Mouse (Mus musculus): ENCODE measurements around the gene Ccdc33.

Gene Ccdc33

DNA sequence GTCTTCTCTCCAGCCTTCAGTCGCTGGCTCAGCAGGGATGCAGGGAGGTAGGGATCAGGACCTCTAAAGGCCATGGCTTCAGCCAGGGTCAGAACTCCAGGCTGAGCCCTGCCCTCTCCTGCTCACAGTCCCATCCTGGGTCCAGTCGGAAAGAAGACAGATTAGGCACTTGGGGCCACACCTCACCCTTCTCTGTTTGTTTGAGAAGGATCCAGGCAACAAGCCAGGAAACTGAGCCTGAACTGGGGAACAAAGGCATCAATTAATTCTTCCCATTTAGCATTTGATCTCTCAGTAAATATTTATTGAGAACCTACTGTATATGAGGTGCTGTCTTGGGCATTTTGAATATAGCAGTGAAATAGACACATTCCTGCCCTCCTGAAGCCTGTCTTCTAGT, at the start of gene Ccdc33:
Gene Ccdc33 (minus strand): TSS at position 153 of the 400 bp plus-strand sequence.
- DNase-seq (ENCODE audit: low spot score) = no peak

DNA sequence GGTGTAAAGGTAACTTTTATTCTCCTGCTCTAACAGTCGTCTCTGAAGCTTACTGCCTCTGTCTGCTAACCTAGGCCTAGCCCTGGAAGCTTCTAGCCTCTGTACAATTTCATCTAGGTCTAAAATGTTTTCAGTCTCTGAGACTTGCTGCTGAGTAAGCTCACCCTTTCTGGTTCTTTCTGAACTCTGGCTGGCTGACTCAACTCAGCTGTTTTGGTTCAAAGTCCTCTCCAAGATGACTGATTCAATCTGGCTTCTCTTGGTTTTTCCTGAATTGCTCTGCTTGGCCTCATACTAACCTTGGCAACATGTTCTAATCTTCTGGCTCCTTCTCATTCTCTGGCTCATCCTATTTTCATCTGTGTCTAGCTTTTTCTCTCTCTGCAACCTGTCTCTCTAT, 47.2 kb upstream of the Ccdc33 start:
- DNase-seq (ENCODE audit: low spot score) = no peak

DNA sequence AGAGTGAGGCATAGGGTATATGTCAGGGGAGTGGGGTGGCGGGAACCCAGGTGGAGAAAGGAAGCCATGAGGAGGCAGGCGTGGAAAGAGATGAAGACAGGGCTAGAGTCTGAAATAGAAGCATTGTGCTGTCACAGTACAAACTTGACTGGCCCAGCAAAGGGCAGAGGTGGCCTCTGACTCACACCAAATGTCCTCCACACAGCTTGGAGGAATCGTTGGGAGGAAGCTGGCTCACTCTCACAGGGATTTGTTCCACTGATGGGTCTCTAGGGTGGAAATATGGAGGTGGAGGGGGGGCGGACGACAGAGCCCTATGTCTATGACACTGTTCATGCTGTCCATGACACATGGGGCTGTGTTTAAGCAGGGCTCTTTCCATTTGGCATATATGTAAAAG, 44.5 kb upstream of the Ccdc33 start:
- no peak for DNase-seq (ENCODE audit: low spot score)

DNA sequence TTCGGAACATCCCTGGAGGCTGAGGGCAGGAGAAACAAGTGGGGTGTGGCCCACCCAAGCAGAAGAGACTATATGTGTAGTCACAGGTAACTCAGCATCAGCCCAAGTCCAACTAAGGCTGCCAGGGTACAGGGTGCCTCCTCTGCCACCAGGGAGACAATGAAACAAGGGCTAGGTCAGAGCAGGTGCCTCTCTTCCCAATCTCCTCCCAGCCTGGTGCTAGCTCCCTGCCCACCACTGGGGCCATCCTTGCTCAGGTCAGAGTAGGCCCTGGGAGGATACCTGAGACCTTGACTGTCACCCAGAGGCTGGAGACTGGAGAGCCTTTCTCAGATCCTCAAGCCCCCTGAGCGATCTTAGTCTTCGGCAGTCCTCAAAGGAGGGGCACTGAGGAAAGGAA, 43.5 kb upstream of the Ccdc33 start:
- no peak for DNase-seq (ENCODE audit: low spot score)

DNA sequence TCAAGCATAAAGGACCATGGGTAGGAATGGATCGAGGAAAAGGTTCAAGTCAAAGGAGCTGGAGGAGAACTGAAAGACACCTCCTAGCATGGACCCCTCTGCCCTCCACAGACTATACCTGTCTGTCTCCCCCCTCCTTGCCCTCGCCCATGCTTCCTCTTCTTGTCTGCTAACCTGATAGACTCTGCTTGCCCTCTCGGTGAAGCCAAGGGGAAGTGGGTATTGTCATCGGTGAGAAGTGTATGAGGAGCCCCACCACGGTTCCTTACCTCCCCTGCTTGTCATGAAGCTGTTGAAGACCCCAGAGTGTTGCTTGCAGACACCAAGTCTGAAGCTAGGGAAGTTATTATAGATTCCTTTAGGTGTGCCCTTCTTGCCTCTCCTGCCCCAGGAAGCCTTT, 41.7 kb upstream of the Ccdc33 start:
- no peak for DNase-seq (ENCODE audit: low spot score)

DNA sequence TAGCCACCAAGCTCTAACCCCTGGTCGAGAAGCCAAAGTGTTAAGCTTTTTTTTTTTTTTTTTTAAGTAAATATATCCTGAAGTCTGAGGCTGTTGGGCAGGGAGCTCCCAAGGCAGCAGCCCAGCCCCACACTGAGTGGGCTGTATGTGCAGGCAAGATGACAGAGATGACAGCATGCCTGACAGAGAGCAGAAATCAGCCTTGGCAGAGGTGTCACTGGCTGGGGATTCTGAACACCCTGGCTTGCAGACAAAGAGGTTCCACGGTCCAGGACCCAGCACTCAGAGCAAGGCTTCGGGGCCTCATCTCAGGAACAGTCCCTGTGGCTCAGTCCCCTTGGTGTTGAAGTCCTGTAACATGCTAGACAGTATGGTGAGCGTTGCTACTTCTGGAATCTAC, 41.2 kb upstream of the Ccdc33 start:
- DNase-seq (ENCODE audit: low spot score) = no peak

DNA sequence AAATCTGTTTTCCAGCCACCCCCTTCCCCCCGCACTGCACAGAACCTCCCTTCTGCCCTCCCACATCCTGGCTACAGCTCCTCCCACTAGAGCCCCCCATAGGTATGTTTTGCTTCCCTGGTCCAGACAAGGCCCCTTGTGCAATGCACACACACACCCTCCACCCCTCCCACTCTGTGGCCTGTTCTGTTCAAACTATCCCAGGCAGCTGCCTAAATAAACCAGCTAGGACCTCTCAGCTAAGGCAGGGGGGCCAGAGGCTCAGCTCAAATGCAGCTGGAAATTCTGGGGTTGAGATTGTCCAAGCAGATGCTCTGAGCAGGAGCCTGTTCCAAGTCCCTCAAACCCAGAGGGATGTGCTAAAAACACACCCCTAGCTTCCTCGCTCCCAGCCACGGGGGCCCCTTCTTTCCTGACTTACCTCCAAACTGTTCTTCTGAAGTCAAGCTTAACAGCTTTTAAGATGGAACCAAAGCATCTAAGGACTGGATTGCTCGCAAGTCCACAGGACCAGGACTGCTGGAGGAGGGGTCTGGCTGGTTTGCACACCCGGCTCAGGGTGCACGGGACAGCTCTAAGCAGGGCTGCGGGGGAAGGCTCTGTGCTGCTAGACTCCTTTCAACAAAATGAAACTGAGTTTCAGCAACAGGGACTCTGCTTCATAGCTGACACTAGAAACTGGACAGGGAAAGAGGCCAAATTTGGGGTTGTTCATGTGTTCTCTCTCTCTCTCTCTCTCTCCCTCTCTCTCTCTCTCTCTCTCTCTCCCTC, 40.1 kb upstream of the Ccdc33 start:
- no peak for DNase-seq (ENCODE audit: low spot score)

DNA sequence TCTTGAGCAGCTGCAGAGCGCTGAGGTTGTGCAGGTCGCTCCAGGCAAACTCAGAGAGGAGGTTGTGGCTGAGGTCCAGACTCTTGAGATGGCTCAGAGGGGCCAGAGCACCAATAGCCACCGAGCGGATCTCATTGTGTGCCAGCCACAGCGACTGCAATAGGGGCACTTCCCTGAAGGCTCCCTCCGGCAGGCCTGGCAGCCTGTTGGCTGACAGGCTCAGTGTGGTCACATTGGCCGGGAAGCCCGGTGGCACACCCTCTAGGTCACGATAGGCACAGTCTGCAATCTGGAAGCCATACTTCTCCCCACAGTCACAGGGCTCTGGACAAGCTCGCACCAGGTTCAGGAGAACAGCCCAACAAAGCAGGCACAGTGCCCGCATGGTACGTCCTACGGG, 39.2 kb upstream of the Ccdc33 start:
- no peak for DNase-seq (ENCODE audit: low spot score)

DNA sequence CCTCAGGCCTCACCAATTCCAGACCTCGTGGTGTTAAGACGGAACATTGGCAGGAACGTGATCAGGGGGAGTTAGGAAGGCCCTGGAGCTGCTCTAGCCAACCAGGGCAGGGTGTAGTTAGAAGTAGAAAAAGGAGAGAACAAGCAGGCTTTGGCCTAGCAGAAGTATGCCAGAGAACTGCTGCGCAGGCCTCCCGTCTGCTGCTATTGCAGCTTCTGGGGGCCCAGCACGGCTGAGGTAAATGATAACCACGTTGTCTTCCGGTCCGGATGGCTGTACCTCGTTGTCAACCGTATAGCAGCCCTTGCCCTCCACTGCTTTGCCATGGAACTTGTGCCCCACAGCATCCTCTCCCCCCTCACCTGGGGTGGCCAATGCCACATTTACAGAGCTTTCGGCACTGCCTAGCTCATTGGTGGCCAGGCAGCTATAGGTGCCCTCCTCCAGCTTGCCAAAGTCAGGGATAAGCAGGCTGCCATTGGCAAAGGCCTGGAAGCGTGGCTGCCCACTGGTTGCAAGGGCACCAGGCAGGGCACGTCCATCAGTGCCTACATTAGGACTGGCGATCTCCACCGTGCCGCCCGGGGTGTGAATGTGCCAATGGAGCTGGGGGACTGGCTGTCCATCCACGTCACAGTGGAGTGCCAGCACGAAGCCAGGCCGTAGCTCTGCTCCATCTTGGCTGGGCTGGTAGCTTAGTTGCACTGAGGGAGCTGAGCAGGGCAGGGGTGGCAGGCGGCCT, 38.4 kb upstream of the Ccdc33 start:
- no peak for DNase-seq (ENCODE audit: low spot score)

DNA sequence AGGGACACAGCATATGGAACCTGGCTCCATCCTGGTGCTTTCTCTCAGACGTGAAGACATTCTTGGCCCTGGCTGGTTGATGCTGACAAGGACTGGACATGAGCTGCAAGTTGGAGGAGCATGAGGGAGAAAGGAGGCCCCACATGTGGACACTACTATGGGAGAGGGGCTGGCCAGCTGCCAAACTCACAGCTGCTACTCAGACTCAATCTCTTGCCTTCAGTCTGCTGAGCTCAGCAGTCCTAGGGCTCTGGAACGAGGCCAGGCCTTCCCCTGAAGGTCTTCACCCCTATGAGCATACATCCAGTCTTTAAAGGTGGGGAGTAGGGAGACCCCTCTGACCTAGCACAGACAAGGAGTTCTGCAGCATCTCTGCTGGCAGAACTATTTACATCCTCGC, 36.7 kb upstream of the Ccdc33 start:
- DNase-seq (ENCODE audit: low spot score) = no peak

DNA sequence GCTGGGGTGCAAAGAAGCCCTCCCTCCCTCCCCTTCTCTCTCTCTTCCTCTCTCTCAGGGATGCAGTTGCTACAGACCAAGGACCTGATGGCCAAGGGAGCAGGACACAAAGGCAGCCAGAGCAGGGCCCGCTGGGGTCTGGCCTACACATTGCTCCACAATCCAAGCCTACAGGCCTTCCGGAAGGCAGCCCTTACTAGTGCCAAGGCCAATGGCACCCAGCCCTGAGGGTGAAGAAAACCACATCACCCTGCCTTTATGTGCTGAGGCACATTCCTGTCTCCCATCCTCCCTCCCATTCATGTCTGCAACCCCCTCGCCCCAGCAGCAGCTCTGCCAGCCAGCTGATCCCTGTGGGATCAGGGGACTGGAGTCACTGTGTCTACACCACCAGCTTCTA, 34.5 kb upstream of the Ccdc33 start:
- no peak for DNase-seq (ENCODE audit: low spot score)

DNA sequence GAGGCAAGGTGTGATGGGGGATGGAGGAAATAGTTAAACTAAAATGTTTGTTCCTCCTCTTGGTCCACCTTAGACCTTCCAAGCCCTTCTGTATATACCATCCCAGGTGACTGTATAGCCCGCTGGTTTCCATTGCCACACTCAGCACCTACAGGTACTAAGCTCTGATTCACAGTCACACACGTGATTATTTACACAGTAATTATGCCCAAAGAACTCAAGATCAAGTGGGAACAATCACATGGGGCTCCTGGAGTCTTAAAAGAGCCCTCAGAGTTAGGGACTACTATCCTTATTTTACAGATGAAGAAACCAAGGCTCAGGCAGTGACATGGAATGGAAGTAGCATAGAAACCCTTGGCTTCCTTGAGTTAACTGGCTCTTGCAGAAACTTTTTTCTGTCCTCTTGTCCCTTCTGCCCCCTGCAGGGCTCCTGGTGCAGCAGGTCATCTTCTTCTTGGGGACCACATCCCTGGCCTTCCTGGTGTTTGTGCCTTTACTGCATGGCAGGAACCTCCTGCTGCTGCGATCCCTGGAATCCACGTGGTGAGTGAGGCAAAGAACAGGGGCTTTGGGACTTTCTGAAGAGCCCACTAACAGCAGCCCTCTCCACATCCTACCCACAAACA, 32.2 kb upstream of the Ccdc33 start:
- DNase-seq (ENCODE audit: low spot score) = no peak

DNA sequence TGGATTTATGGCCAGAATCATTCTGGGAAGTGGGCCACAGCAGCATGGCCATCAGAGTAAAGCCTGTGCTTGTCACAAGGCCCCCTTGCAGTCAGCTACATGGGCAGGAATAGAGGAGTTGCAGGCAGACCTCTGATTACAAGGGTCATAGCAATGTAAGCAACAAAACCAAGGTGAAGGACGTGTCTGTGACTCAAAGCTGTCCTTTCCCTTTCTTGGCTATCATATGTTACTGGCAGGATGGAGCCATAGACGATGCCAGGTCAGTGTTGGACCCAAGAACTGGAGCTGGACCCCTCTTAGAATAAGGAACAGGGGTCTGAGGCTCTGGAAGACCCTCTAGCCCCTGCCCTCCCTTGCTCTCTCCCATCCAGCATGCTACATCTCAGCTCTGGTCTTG, 30.2 kb upstream of the Ccdc33 start:
- no peak for DNase-seq (ENCODE audit: low spot score)

DNA sequence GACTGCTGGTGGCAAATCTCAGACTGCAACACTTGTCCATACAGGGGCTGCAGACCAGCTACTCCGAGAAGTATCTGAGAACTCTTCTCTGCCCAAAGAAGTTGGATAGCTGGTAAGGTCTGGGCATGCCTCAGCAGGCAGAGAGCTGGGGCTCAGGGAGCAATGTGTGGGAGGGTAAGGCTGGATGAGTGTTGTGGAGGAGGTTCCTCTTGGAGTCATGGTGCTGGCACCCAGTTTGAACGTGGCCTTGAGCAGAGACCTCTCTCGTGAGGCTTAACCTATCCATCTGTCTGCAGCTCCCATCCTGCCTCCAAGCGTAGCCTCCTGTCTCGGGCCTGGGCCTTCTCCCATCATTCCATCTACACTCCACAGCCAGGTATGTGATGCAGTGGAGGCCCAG, 26.8 kb upstream of the Ccdc33 start:
- DNase-seq (ENCODE audit: low spot score) = no peak

DNA sequence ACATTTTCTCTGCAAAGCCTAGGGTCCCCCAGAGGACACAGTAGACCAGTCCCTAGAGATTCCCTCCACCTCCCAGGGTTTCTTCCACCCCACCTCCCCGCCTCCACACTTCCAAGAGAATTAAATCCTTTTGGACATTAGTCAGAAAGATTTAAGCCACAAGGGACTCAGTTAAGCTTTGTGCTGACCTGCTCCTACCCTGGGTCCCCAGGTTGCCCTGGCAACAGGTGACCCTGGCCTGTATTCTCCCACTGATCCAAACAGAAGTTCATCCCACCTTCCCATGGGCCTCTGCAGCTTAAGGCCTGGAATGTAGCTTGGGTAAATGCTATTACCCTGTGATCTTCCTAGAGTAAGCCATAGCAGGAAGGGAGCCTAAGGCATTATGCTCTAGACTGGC, 26.0 kb upstream of the Ccdc33 start:
- no peak for DNase-seq (ENCODE audit: low spot score)

DNA sequence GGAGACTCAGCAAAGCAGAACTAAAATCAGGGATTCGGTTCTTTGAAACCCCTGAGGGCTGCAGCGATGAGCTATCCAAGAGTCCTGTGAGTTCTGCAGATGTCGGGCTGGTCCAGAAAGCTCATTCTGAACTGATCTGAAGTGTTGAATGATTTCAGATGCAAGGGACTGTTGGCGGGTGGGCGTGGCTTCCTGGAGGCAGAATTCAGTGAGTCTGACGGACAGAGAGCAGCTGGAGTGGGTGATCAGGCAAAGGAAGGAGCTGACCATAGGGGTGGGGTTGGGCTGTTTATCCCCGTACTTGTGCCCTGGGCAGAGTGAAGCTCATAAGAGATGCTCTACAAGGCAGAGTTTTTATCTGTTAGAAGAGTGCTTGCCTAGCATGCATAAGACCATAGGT, 24.8 kb upstream of the Ccdc33 start:
- DNase-seq (ENCODE audit: low spot score) = no peak

DNA sequence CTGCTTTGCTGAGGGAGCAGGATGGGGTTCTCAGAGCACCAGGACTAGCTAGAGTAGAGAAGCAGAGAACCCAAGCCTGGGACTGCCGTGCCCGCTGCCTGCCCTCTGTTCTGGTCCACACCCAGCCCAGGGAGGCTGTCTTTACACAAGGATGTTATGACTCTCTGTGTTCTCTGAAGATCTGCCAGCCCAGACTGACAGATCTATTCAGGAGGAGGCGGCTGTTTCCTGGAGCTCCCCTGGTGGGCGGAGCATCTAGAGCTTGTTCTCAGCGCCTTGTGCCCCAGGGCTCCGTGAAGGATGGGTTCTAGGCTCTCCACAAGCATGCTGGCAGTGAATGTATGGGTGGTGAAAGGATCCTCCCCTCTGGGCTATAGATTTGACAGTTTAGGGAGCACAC, 21.3 kb upstream of the Ccdc33 start:
- no peak for DNase-seq (ENCODE audit: low spot score)

DNA sequence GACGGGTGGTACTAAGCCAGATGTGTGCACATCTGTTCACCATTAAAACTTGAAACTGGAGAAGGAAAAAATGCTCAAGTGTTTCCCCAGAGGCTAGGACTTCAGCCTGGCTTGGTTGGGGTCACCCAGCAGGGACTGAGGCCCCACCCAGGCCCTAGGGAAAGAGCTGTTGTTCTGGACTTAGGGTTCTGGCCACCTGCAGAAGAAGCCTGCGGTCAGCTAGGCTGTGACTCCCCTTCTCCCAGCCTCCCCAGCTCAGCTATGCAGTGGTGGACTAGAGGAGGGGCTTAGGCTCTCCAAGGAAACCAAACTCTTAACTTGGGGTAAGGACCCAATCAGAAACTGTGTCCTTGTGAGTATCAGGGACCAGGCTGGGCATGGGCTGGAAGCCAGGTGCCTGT, 17.3 kb upstream of the Ccdc33 start:
- DNase-seq (ENCODE audit: low spot score) = no peak

DNA sequence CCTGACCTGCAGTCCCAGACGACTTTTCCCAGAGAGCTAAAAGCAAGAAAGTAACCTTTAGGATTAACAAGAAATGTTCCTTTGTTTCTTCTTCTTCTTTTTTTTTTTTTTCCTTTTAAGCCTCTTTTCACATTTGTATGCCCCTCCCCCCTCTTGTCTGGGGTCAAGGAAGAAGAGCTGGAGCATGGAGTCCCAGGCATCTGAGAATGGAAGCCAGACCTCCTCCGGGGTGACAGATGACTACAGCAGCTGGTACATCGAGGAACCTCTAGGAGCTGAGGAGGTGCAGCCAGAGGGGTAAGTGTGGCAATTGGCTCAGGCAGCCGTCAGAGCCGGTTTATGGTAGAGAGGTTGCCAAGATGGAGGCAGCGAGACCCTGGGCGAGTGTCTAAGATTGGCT, 16.3 kb upstream of the Ccdc33 start:
- DNase-seq (ENCODE audit: low spot score) = no peak

DNA sequence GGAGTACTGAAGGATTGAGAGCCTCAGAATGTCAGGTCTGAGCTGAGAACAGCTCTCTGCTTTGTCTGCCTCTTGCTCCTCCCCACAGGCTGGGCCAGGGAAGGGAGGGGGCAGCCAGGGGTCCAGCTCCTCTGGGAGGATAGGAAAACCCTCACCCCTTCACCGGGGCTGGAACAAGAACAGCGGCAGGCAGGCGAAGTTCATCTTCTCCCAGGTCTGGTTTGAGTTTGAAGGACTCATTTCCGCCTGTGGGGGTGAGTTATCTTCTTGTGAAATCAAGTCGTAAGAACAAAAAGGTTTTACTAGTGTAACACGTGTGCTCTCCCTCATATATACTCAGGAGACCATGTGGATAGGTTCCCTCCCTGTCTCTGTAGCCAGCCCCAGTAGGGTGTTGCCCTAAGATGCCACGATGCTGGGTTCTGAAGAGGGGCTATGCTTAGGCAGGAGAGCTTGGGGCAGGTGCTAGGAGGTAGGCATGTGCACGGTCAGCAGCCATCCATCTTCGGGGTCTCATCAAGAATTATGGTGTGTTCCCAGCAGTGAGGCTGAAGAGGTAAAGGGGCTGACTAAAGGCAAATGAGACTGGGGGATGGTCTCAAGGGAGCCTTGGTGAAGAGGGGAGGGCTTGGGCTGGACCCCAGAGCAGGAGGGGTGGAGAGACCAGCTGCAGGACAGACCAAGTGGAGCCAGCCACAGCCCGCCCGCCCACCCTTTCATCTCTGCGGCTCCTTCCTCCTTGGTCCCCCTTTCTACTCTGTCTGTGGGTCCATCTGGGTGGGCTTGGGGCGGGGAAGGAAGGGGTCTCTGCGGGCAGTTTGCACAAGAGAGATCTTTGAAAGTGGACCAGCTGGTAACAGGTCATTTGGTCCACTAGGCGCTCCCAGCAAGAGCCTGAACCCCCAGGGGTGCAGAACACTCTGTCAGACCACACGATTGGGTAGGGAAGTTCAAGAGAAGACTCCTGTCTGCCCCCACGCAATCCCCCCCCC, 15.6 kb upstream of the Ccdc33 start:
- no peak for DNase-seq (ENCODE audit: low spot score)

DNA sequence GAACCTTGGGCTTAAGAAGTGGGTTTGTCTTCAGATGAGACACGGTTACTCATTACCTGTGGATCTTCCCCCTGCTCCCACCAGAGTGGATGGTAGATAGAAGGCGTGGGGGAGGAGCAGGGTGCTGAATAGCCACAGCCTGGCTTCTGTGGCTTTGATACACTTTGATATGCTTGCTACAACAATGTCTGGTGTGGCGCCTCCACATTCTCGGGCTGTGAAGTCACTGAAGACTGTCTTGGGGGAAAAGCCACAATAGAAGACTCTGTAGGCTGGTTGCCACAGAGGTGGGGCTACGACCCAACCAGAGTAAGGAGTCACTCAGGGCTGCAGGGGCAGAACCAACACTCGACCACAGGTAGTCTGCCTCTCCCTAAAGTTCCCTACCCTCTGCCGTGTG, 13.1 kb upstream of the Ccdc33 start:
- DNase-seq (ENCODE audit: low spot score) = no peak

DNA sequence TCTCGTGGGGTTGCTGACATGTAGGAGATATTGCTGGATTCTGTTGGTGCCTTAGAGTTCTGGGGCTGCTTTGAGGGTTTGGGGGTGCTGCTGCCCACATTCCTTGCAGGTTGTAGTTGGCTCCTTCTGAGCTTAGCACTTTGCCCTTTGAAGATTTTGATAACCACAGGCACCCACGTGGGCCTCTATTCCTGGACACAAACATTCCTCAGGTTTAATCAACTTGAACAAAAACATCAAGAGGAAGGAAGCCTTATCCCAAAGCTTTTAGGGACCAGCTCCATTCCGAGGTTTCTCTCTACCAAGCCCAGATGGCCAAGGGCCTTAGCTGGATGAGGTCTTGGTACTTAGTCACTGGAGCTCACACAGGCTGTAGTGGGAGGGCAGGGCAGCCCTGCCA, 12.3 kb upstream of the Ccdc33 start:
- DNase-seq (ENCODE audit: low spot score) = no peak
